Mouse (Mus musculus) Muller cell, postnatal 12 days (primary cell): Measurements from ENCODE around the gene Klra3.
"Not testable (repeated sequence)": the region's sequence is repeated elsewhere in the genome, so short reads cannot be mapped to it uniquely, and the experiment has no call there.

Experiments used
- DNase-seq: peaks from one replicate; pipeline ENCODE4 v3.0.0-alpha.2; 2015; ENCODE audit errors: inconsistent ontology term

Gene Klra3

GRCm38 (mm10) chr6:130337411-130337810, at the start of gene Klra3:
Gene Klra3 (minus strand): TSS chr6:130337574.
- no peak for DNase-seq

- DNase-seq: no peak
Measured at GRCm38 (mm10) chr6:130386750-130387149, 49.4 kb upstream of the Klra3 start, which contains the start of gene Klra1. Gene Klra1 (minus strand): TSS chr6:130386874.

DNA sequence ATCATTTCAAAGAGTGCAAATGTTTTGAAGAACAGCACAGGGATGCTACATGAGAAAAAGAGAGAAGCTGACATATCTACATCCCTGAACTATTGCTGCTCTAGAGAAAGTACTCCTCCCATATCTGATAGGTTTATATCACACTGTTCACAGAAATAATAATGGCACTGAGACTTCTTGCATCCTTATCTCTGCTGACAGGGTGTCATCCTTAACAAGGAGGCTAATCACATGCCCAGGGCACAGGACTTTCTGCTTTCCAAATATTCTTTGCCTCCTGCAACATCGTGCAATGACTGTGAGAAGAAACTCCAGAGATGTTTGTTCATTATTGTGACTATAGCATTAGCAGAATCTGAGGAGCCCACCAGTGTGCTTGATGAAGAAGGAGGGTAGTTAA, 48.4 kb upstream of the Klra3 start:
- no peak for DNase-seq

GRCm38 (mm10) chr6:130382375-130382774, 45.0 kb upstream of the Klra3 start:
- DNase-seq: no peak

DNA sequence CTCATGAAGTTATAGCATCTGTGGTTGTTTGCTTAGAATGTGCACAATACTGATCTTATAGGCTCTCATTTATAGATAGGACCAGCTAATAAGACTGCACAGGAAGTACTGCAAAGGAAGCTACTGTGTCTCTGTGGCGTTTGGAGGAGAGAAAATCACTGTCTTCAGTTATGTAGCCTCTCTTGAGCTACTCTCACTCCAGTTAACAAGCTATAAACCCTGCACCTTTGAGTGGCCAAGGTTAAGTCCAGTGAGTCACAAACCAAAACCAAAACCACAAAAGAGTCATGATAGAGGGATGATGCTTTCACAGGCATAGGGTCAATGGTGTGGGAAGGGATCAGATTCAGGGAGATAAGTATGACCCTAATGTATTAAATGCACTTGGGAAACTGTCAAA, 8.0 kb upstream of the Klra3 start:
- DNase-seq: not testable (repeated sequence)

DNA sequence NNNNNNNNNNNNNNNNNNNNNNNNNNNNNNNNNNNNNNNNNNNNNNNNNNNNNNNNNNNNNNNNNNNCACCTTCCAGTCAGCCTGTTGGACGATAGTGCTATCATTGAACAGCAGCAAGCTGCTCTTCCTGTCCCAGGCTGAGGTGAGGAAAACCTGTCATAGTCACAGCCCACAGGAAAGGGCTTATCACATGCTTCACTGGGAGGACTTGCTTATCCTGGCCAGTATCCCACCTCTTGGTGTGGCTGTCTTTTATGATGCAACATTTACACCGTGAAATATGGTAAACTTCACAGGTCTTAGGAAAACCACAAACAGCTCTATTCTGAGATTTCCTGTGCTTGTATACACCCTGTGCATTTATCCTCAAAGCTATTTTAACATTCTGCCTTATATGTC, 4.6 kb upstream of the Klra3 start:
- not testable (repeated sequence) for DNase-seq

DNA sequence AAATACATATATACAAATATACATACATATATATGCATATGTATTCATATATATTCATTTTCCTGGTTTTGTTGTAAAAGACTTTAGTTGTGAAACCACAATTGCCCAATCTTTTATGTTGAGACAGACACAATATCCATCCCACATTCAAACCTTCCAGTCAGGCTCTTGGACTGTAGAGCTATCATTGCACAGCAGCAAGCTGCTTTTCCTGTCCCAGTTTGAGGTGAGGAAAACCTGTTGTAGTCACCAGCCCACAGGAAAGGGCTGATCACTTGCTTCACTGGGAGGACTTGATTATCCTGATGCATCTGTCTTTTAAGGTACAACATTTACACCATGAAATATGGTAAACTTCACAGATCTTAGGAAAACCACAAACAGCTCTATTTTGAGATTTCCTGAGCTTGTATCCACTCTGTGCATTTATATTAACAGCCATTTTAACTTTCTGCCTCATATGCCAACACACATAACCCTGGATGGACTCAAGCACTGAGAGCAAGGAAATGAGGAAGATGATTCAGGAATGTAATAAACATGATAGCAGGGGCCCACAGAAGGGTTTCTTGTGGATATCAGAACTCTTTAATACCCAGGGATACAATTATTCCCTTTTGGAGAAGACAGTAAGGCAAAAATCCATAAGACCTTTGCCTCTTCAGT, 49.3 kb downstream of the Klra3 start:
- no peak for DNase-seq

DNA sequence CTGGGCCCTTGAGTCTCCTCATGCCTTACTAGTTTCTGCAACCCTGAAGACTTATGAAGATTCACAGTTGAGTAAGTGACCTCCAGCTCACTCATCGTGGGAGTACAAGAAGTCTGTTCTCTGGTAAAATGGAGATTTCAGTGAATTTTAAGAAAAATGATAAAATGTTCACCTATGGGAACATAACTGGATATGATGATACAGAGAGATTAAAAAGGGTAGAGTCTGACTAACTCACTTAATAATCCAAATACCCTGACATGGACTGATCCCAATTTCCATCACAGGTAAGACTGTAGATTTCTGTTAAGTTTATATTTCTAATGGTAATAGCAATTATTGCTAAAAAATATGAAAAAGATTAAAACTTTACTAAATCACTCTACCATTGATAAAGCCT, 55.5 kb downstream of the Klra3 start, which contains the start of gene Klra10:
Gene Klra10 (minus strand): TSS at position 101 of the 400 bp plus-strand sequence.
- DNase-seq: not testable (repeated sequence)
